Mouse (Mus musculus): ENCODE measurements around the gene Pld1. TPM values are rescaled to one million over a fixed set of nuclear protein-coding genes. Genes with fewer than 3 reads are reported as not detected.

Pld1 gene
- polyA plus RNA-seq, 1 experiment from 2014 or later = 3.3 TPM

GRCm38 (mm10) chr3:28013441-28013840 lies 74.9 kb downstream of the Pld1 start:
- H3K27me3 ChIP-seq (ENCODE audit: control insufficient read depth, insufficient read depth, low read length) = no peaks in the 10 kb centered on the region
- H3K36me3 ChIP-seq (replicated peaks; ENCODE audit: control insufficient read depth, insufficient read depth, low read depth, low read length) = no peaks in the 10 kb centered on the region
- no peaks in the 10 kb centered on the region for H3K4me1 ChIP-seq (ENCODE audit: control insufficient read depth, insufficient read depth, low read length)
- DNase-seq (ENCODE audit: low spot score) = no peak
- 73% methylated on average over 6 of the region's 6 CpGs for WGBS
- no peak for ATAC-seq (replicated peaks; ENCODE audit: insufficient number of reproducible peaks, low FRiP score, low TSS enrichment, low read depth)
- H3K9ac ChIP-seq (replicated peaks; ENCODE audit: low read length) = no peak overlapping the region
- no peaks in the 10 kb centered on the region for H3K9me3 ChIP-seq (replicated peaks; ENCODE audit: control insufficient read depth, low read length)
- H3K27ac ChIP-seq (replicated peaks; ENCODE audit: low read depth, low read length) = no peak overlapping the region
- H3K4me2 ChIP-seq (ENCODE audit: low read depth, low read length) = no peak overlapping the region
- no peak overlapping the region for H3K4me3 ChIP-seq (ENCODE audit: low read depth, low read length)

GRCm38 (mm10) chr3:28017002-28017401 lies 78.5 kb downstream of the Pld1 start:
- no peak overlapping the region for H3K27ac ChIP-seq (replicated peaks; ENCODE audit: low read depth, low read length)
- no peak for ATAC-seq (replicated peaks; ENCODE audit: insufficient number of reproducible peaks, low FRiP score, low TSS enrichment, low read depth)
- no peak overlapping the region for H3K4me3 ChIP-seq (ENCODE audit: low read depth, low read length)
- H3K4me2 ChIP-seq (ENCODE audit: low read depth, low read length) = no peak overlapping the region
- no peaks in the 10 kb centered on the region for H3K36me3 ChIP-seq (replicated peaks; ENCODE audit: control insufficient read depth, insufficient read depth, low read depth, low read length)
- WGBS = 93% methylated on average over 2 of the region's 2 CpGs
- no peak overlapping the region for H3K9ac ChIP-seq (replicated peaks; ENCODE audit: low read length)
- no peaks in the 10 kb centered on the region for H3K27me3 ChIP-seq (ENCODE audit: control insufficient read depth, insufficient read depth, low read length)
- no peaks in the 10 kb centered on the region for H3K4me1 ChIP-seq (ENCODE audit: control insufficient read depth, insufficient read depth, low read length)
- H3K9me3 ChIP-seq (replicated peaks; ENCODE audit: control insufficient read depth, low read length) = no peaks in the 10 kb centered on the region
- no peak for DNase-seq (ENCODE audit: low spot score)

- Histone ChIP-seq H3K36me3 (replicated peaks; ENCODE audit: control insufficient read depth, insufficient read depth, low read depth, low read length) (no peaks in the 10 kb centered on the region), H3K4me1 (ENCODE audit: control insufficient read depth, insufficient read depth, low read length) (no peaks in the 10 kb centered on the region), H3K4me2 (ENCODE audit: low read depth, low read length) (no peak overlapping the region), H3K27ac (replicated peaks; ENCODE audit: low read depth, low read length) (no peak overlapping the region), H3K4me3 (ENCODE audit: low read depth, low read length) (no peak overlapping the region), H3K9me3 (replicated peaks; ENCODE audit: control insufficient read depth, low read length) (no peaks in the 10 kb centered on the region), H3K9ac (replicated peaks; ENCODE audit: low read length) (no peak overlapping the region), H3K27me3 (ENCODE audit: control insufficient read depth, insufficient read depth, low read length) (no peaks in the 10 kb centered on the region)
- no peak for ATAC-seq (replicated peaks; ENCODE audit: insufficient number of reproducible peaks, low FRiP score, low TSS enrichment, low read depth)
- no peak for DNase-seq (ENCODE audit: low spot score)
- 85% methylated on average over 4 of the region's 4 CpGs for WGBS
Observed at GRCm38 (mm10) chr3:28019727-28020126, 81.2 kb downstream of the Pld1 start.

- no peak for DNase-seq (ENCODE audit: low spot score)
- no peak overlapping the region for H3K4me2 ChIP-seq (ENCODE audit: low read depth, low read length)
- ATAC-seq (replicated peaks; ENCODE audit: insufficient number of reproducible peaks, low FRiP score, low TSS enrichment, low read depth) = no peak
- H3K27ac ChIP-seq (replicated peaks; ENCODE audit: low read depth, low read length) = no peak overlapping the region
- H3K9me3 ChIP-seq (replicated peaks; ENCODE audit: control insufficient read depth, low read length) = no peaks in the 10 kb centered on the region
- H3K4me1 ChIP-seq (ENCODE audit: control insufficient read depth, insufficient read depth, low read length) = no peaks in the 10 kb centered on the region
- WGBS = 92% methylated on average over 2 of the region's 2 CpGs
- H3K36me3 ChIP-seq (replicated peaks; ENCODE audit: control insufficient read depth, insufficient read depth, low read depth, low read length) = no peaks in the 10 kb centered on the region
- no peak overlapping the region for H3K9ac ChIP-seq (replicated peaks; ENCODE audit: low read length)
- no peaks in the 10 kb centered on the region for H3K27me3 ChIP-seq (ENCODE audit: control insufficient read depth, insufficient read depth, low read length)
- no peak overlapping the region for H3K4me3 ChIP-seq (ENCODE audit: low read depth, low read length)
Observed at GRCm38 (mm10) chr3:28020404-28020803, 81.9 kb downstream of the Pld1 start.

GRCm38 (mm10) chr3:28022191-28022590 lies 83.7 kb downstream of the Pld1 start:
- DNase-seq (ENCODE audit: low spot score) (no peak), ATAC-seq (replicated peaks; ENCODE audit: insufficient number of reproducible peaks, low FRiP score, low TSS enrichment, low read depth) (no peak)
- Histone ChIP-seq H3K4me1 (ENCODE audit: control insufficient read depth, insufficient read depth, low read length) (no peaks in the 10 kb centered on the region), H3K36me3 (replicated peaks; ENCODE audit: control insufficient read depth, insufficient read depth, low read depth, low read length) (no peaks in the 10 kb centered on the region), H3K4me3 (ENCODE audit: low read depth, low read length) (no peak overlapping the region), H3K27ac (replicated peaks; ENCODE audit: low read depth, low read length) (no peak overlapping the region), H3K27me3 (ENCODE audit: control insufficient read depth, insufficient read depth, low read length) (no peaks in the 10 kb centered on the region), H3K4me2 (ENCODE audit: low read depth, low read length) (no peak overlapping the region), H3K9me3 (replicated peaks; ENCODE audit: control insufficient read depth, low read length) (no peaks in the 10 kb centered on the region), H3K9ac (replicated peaks; ENCODE audit: low read length) (no peak overlapping the region)
- 74% methylated on average over 5 of the region's 5 CpGs for WGBS

GRCm38 (mm10) chr3:28026876-28027275 lies 88.4 kb downstream of the Pld1 start:
- H3K27me3 ChIP-seq (ENCODE audit: control insufficient read depth, insufficient read depth, low read length) = no peaks in the 10 kb centered on the region
- no peak overlapping the region for H3K4me3 ChIP-seq (ENCODE audit: low read depth, low read length)
- DNase-seq (ENCODE audit: low spot score) (no peak), ATAC-seq (replicated peaks; ENCODE audit: insufficient number of reproducible peaks, low FRiP score, low TSS enrichment, low read depth) (no peak)
- no peak overlapping the region for H3K9ac ChIP-seq (replicated peaks; ENCODE audit: low read length)
- H3K4me1 ChIP-seq (ENCODE audit: control insufficient read depth, insufficient read depth, low read length) = no peaks in the 10 kb centered on the region
- H3K36me3 ChIP-seq (replicated peaks; ENCODE audit: control insufficient read depth, insufficient read depth, low read depth, low read length) = no peaks in the 10 kb centered on the region
- H3K9me3 ChIP-seq (replicated peaks; ENCODE audit: control insufficient read depth, low read length) = no peaks in the 10 kb centered on the region
- no peak overlapping the region for H3K27ac ChIP-seq (replicated peaks; ENCODE audit: low read depth, low read length)
- no peak overlapping the region for H3K4me2 ChIP-seq (ENCODE audit: low read depth, low read length)
- 43% methylated on average over 3 of the region's 3 CpGs for WGBS

GRCm38 (mm10) chr3:28028456-28028855 lies 90.0 kb downstream of the Pld1 start:
- Histone ChIP-seq H3K36me3 (replicated peaks; ENCODE audit: control insufficient read depth, insufficient read depth, low read depth, low read length) (no peaks in the 10 kb centered on the region), H3K27me3 (ENCODE audit: control insufficient read depth, insufficient read depth, low read length) (no peaks in the 10 kb centered on the region), H3K9me3 (replicated peaks; ENCODE audit: control insufficient read depth, low read length) (no peaks in the 10 kb centered on the region), H3K9ac (replicated peaks; ENCODE audit: low read length) (no peak overlapping the region), H3K4me2 (ENCODE audit: low read depth, low read length) (no peak overlapping the region), H3K4me3 (ENCODE audit: low read depth, low read length) (no peak overlapping the region), H3K4me1 (ENCODE audit: control insufficient read depth, insufficient read depth, low read length) (no peaks in the 10 kb centered on the region), H3K27ac (replicated peaks; ENCODE audit: low read depth, low read length) (no peak overlapping the region)
- DNase-seq (ENCODE audit: low spot score) = no peak
- ATAC-seq (replicated peaks; ENCODE audit: insufficient number of reproducible peaks, low FRiP score, low TSS enrichment, low read depth) = no peak
- WGBS = 92% methylated on average over 10 of the region's 10 CpGs

- Histone ChIP-seq H3K9me3 (replicated peaks; ENCODE audit: control insufficient read depth, low read length) (no peaks in the 10 kb centered on the region), H3K27me3 (ENCODE audit: control insufficient read depth, insufficient read depth, low read length) (no peaks in the 10 kb centered on the region), H3K4me2 (ENCODE audit: low read depth, low read length) (no peak overlapping the region), H3K36me3 (replicated peaks; ENCODE audit: control insufficient read depth, insufficient read depth, low read depth, low read length) (no peaks in the 10 kb centered on the region), H3K9ac (replicated peaks; ENCODE audit: low read length) (no peak overlapping the region), H3K4me1 (ENCODE audit: control insufficient read depth, insufficient read depth, low read length) (no peaks in the 10 kb centered on the region), H3K4me3 (ENCODE audit: low read depth, low read length) (no peak overlapping the region), H3K27ac (replicated peaks; ENCODE audit: low read depth, low read length) (no peak overlapping the region)
- no peak for ATAC-seq (replicated peaks; ENCODE audit: insufficient number of reproducible peaks, low FRiP score, low TSS enrichment, low read depth)
- 90% methylated on average over 5 of the region's 5 CpGs for WGBS
- no peak for DNase-seq (ENCODE audit: low spot score)
Observed at GRCm38 (mm10) chr3:28030860-28031259, 92.4 kb downstream of the Pld1 start.
